Mouse (Mus musculus) cerebellum, adult 2 months (tissue): ENCODE results near the gene Gmpr. TPM values are rescaled to one million over a fixed set of nuclear protein-coding genes. Genes with fewer than 3 reads are reported as not detected.

Source experiments
- DNase-seq, 2 experiments: peaks; one replicate each; pipeline ENCODE4 v3.0.0; 2021
- H3K27ac ChIP-seq: fragments of 200-500 bp; 2 replicates; pipeline ENCODE4 v1.5.1; 2012; ENCODE audit warnings: low read length, control low read depth, inconsistent platforms; ENCODE audit not compliant: insufficient read depth
- H3K27me3 ChIP-seq: fragments of 200-500 bp; 2 replicates; pipeline ENCODE4 v1.6.1; 2012; ENCODE audit warnings: inconsistent platforms, mild to moderate bottlenecking, low read length, moderate library complexity; ENCODE audit not compliant: control insufficient read depth, insufficient read depth
- H3K4me1 ChIP-seq: fragments of 200-500 bp; 2 replicates; pipeline ENCODE4 v1.6.1; 2011; ENCODE audit warnings: low read length; ENCODE audit not compliant: control insufficient read depth, insufficient read depth
- H3K4me3 ChIP-seq: fragments of 200-500 bp; replicated peaks from 2 replicates; pipeline ENCODE3; 2011; ENCODE audit warnings: mild to moderate bottlenecking, low read depth, low read length, control low read depth; ENCODE audit not compliant: insufficient read depth
- CTCF ChIP-seq: fragments of 200-500 bp; IDR thresholded peaks from 2 replicates; pipeline ENCODE4 v1.5.1; 2011; ENCODE audit warnings: low read depth, mild to moderate bottlenecking, control low read depth, low read length, moderate library complexity, borderline replicate concordance; ENCODE audit not compliant: insufficient read depth
- POLR2A ChIP-seq: fragments of 200-500 bp; IDR thresholded peaks from 2 replicates; pipeline ENCODE4 v1.6.1; 2011; ENCODE audit warnings: low read length, control low read depth, borderline replicate concordance; ENCODE audit not compliant: insufficient read depth
- WGBS: fragments of 180-500 bp; shearing (Covaris S2); methylation state at CpG from one replicate; pipeline ENCODE4 v1.1.7; 2018; 5-methylcytosine and 5-hydroxymethylcytosine counted together
- polyA plus RNA-seq: library from polyadenylated mRNA; depleted of rRNA; stranded (reverse); fragments of >200 nt; gene quantifications from 2 replicates; pipeline ENCODE4 v1.2.3, GENCODE M21; 2012; rRNA removed

The Gmpr gene
- 69.1 TPM in 2 replicates for polyA plus RNA-seq

DNA sequence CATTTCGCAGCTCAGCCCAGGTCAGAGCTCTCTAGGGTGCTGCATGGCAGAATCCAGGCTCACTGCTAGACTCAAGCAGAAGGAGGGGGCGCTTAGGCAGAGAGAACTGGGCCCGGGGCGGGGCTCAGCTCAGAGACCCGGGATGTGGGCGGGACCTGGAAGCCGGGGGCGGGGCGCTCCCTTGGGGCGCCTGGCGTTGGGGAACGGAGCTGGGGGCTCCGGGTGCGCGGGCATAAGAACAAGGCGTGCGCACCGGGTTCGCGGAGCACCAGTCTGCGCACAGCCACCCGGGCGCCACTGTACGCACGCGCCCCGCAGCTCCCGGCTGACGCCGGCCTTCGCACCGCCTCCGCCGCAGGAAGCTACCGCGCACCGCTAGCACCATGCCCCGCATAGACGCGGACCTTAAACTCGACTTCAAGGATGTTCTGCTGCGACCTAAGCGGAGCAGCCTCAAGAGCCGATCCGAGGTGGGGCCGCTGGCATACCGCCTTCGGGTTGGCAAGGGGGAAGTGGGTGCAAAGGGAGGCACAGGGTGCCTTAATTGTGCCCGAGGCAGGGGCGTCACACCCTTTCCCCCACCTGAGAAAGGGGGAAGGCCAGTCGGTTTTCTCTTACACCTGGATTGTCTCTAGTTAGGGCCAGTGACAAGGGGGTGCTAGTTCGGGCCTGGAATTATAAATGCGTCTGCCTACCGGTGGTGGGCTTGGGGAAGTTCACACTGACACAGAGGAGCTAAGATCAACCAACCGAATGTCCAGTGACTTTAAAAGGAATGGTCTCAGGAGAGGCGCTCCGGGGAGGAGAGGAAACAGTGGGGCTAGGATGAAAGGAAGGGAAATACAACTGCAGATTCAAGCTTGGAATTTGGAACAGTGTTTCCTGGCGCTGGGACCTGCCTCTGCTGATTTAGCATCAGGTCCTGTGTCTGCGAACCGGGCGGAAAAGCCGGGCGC, at the start of gene Gmpr:
Gene Gmpr, plus strand, starts transcription at position 171 of the 956 bp plus-strand sequence.
- Histone ChIP-seq H3K4me1 (0 out of 2 replicates have a peak, but pooled peaks cover 3% of the 10 kb centered on the region), H3K4me3 (peak within 1 kb of the TSS; percentile 98)
- 1% methylated on average over 63 of the region's 63 CpGs for WGBS

DNA sequence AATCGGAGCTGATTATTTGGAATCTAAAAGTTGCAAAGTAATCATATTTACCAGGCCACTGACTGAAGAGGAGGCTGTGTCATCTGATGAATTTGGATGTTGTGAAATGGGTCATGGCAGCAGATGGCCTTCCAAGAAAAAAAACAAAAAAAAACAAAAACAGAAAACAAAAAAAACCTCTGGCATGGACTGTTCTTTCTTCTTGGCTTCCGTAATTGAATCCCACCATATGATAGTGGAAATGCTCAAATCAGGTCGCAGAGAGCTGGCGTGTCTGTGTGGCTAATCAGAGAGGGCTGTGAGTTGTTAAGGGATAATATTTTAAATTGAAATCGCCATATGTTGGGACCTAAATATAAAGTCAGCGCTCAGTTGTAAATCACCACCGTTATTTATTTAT, 49.8 kb upstream of the Gmpr start:
- H3K4me3 ChIP-seq: no peak overlapping the region
- H3K4me1 ChIP-seq: peaks cover 19% of the 10 kb centered on the region; the same call in 1 of the 2 replicates
- no peak overlapping the region for H3K27ac ChIP-seq
- TF ChIP-seq CTCF: no peak
- TF ChIP-seq POLR2A: no peak
- DNase-seq: peak; percentile 52 to 79
- WGBS: 11% methylated on average over 7 of the region's 7 CpGs
- no peaks in the 10 kb centered on the region for H3K27me3 ChIP-seq

More for the DNA sequence above, at the start of gene Gmpr:
- H3K27me3 ChIP-seq: no peaks in the 10 kb centered on the region
- peak; percentile 80 to 82 for DNase-seq
- no peak for TF ChIP-seq CTCF
- TF ChIP-seq POLR2A: no peak
- peak within 1 kb of the TSS; percentile 85 for H3K27ac ChIP-seq

DNA sequence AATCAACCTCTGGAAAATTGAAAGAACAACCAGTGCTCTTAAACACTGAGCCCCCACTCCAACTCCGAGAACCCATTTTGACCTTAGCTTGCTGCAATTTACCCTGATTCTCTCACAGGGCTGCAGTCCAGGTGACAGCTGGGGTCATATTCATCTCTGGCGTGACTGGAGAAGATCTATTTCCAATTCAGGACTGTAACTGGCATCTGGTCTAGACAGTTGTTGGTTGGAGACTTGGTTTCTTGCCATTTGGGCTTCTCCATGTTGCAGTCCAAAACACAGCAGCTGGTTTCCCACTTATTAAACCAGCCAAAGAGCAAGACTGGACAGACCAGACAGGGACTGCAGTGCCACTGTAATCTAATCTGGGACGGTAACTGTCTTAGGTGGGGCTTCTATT, 47.1 kb upstream of the Gmpr start:
- WGBS: 78% methylated on average over 3 of the region's 3 CpGs
- Histone ChIP-seq H3K27me3 (no peaks in the 10 kb centered on the region), H3K27ac (no peak overlapping the region), H3K4me3 (no peak overlapping the region), H3K4me1 (peaks cover 23% of the 10 kb centered on the region)
- TF ChIP-seq CTCF: no peak
- TF ChIP-seq POLR2A: no peak
- DNase-seq: no peak

DNA sequence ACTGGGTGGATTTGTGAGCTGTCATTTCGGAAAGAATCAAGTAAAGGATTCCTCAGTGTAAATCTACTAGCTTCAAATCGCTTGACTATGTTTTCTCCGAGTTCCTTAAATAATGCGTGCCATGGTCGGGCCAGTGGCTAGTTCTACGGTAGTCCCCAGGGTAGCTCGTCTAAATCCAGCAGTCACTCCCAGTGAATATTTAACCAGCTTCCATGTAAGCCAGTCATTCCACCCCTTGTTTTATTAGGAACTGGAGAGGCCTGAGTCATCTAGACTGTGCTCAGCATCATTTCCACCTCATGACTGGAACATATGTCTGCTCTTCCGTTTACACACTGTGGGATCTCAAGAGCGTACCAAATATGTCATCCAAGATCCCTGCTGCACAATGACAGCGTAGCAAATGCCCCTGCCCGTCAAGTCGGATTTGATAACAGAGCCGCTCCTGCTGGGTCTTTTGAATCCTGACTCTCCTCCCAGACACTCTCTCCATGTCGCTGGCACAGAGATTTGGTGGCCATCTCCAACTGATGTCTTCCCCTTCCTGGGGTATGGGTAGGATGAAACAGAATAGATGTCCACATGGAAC, 45.8 kb upstream of the Gmpr start:
- H3K4me1 ChIP-seq: peaks cover 27% of the 10 kb centered on the region
- TF ChIP-seq POLR2A: no peak
- no peak for TF ChIP-seq CTCF
- 22% methylated on average over 14 of the region's 14 CpGs for WGBS
- peak overlapping the region; percentile 63; the same call in 1 of the 2 replicates for H3K27ac ChIP-seq
- H3K4me3 ChIP-seq: no peak overlapping the region
- no peaks in the 10 kb centered on the region for H3K27me3 ChIP-seq
- DNase-seq: peak; percentile 85 to 96

DNA sequence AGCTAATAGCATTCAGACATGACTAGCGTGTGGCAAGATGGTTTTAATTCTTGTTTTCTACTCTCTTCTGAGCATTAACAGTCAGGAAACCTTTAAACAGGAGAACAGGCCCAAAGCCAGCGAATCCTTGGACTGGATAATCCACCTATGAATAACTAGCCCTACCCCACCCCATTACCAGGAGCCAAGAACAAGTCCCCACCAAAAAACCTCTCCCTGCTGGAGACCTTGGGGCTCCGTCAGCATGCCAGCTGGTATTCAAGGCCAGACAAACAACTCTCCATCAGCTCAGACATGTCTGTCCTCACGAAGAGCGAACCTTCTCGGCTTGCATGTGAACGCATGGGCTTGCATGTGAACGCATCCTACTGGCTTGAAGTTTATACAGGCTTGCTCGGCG, 41.6 kb upstream of the Gmpr start:
- H3K4me1 ChIP-seq: peaks cover 20% of the 10 kb centered on the region
- 29% methylated on average over 10 of the region's 10 CpGs for WGBS
- no peak for TF ChIP-seq POLR2A
- no peak for TF ChIP-seq CTCF
- H3K27me3 ChIP-seq: no peaks in the 10 kb centered on the region; the same call in 1 of the 2 replicates
- no peak overlapping the region for H3K4me3 ChIP-seq
- DNase-seq: peak; percentile 38 to 43
- no peak overlapping the region for H3K27ac ChIP-seq

DNA sequence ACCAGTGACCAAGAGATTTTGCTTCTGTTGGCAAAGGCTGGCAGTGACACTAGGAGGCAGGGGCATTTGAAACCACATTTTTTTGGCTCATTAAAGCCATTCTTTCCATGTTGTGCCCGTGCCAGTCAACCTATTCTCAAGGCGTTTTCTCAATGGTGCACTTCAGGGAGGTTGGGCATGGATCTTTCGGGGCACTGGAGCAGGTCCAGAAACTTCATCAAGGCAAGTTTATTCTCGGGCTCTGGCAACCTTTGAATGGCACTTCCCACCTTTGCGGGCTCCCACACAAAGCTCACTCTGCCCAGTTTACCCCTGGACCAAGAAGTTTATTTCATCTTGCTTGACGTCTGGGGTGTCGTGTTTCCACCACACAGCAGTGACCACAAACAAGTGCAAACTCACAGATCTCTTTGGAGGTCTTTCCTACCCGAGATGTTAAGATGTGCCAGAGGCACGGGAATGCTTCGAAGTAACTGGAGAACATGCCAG, 41.2 kb upstream of the Gmpr start:
- Histone ChIP-seq H3K27ac (no peak overlapping the region), H3K4me3 (no peak overlapping the region), H3K4me1 (peaks cover 19% of the 10 kb centered on the region), H3K27me3 (no peaks in the 10 kb centered on the region; the same call in 1 of the 2 replicates)
- DNase-seq: peak in 1 of 2 experiments; percentile 40
- WGBS: 31% methylated on average over 10 of the region's 10 CpGs
- no peak for TF ChIP-seq CTCF
- no peak for TF ChIP-seq POLR2A

DNA sequence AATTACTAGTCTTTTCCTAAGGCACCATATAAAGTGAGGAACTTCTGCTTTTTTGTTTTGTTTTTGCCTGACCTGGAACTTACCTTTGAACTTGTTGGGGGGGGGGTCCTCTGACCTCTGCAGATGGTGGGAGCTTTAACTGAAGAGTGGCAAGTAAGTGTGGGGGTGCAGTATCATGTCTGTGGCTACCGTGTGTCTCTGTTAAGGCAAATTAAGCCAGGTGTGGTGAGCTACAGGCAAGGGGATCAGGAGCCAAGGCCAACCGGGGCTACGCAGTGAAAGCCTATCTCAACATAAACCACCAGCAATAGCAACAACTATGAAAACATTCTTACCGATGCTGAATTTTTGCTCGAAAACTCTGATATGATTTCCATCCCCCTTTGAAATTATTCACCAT, 38.5 kb upstream of the Gmpr start:
- H3K4me3 ChIP-seq: no peak overlapping the region
- no peaks in the 10 kb centered on the region; the same call in 1 of the 2 replicates for H3K27me3 ChIP-seq
- TF ChIP-seq CTCF: no peak
- no peak for TF ChIP-seq POLR2A
- H3K27ac ChIP-seq: no peak overlapping the region
- DNase-seq: no peak
- peaks cover 8% of the 10 kb centered on the region for H3K4me1 ChIP-seq
- WGBS: 92% methylated on average over 5 of the region's 5 CpGs
